Mouse (Mus musculus): ENCODE measurements around the gene Nr2f6. TPM values are rescaled to one million over a fixed set of nuclear protein-coding genes. Genes with fewer than 3 reads are reported as not detected.

Gene Nr2f6
- total RNA-seq, 2 experiments from 2014 or later = 41.7 to 44.8 TPM

- Histone ChIP-seq H3K27ac (no peak overlapping the region), H3K4me3 (no peak overlapping the region)
- intact Hi-C loops (cut with DNase I) = no loop called here
- no peak for TF ChIP-seq CTCF (IDR thresholded peaks at IDR 0.05)
- no peak for DNase-seq (ENCODE audit: extremely low spot score in 1 of 2, low spot score in 2 of 2)
Observed at GRCm38 (mm10) chr8:71402446-71402964, 20.7 kb upstream of the Nr2f6 start.

DNA sequence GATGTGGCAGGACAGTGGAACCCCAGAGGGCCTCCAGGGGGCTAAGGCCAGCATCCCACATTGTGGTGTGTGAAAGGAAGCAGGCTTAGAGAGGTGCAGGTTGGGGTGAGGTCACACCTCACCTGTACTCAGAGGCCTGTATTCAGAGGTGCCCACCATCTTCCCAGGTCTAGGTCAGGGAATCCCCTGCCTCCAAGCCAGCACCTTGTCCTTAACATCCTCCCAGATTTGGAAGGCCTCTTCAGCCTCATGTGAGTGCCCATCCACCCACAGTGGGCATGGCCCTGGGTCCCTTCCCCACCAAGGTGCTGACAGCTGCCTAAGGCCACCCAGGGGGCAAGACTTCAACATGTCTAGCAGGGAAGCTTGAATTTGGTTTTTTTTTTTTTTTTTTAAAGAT is 19.7 kb upstream of the Nr2f6 start:
- no peak for TF ChIP-seq CTCF (IDR thresholded peaks at IDR 0.05)
- intact Hi-C loops (cut with DNase I) = no loop called here
- peak in 1 of 2 experiments; percentile 8 for DNase-seq (ENCODE audit: extremely low spot score in 1 of 2, low spot score in 2 of 2)
- H3K27ac ChIP-seq = no peak overlapping the region
- H3K4me3 ChIP-seq = no peak overlapping the region

DNA sequence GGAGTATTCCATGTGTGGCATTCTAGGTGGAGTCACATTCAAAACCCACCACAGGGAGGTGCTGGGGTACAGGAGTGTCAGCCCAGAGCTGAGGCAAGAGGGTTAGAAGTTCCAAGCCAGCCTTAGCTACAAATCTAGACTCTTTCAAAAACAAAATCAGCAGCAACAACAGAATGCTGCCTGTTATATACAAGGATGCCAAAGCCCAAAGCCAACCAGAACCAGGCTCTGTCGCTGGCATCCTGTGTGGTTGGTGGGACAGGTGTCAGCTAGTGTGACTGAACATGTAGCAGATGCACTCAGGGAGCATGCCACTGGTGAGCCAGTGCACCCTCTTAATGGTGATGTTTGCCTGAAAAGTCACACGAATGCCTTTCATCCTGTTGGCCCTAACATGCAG is 19.1 kb upstream of the Nr2f6 start:
- intact Hi-C loops (cut with DNase I) = no loop called here

DNA sequence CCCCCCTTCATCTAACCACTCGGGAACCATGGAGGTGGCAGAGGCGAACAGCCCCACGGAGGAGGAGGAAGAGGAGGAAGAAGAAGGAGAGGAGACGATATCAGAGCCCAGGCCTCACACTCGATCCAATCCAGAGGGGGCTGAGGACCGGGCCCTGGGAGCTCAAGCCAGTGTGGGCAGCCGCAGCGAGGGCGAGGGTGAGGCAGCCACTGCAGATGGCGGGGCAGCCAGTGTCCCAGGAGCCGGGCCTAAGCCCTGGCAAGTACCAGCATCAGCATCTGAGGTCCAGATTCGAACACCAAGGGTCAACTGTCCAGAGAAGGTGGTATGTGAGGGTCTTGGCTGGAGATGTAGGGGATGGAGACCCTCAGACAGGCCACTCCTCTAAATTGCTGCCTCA is 15.9 kb upstream of the Nr2f6 start:
- no peak for TF ChIP-seq CTCF (IDR thresholded peaks at IDR 0.05)
- intact Hi-C loops (cut with DNase I) = loop anchor here (2.0 kb wide), 1 partner anchor 31 kb away; the partner anchor contains the start of gene Use1
- Histone ChIP-seq H3K4me3 (peak overlapping the region; percentile 77), H3K27ac (no peak overlapping the region)
- DNase-seq (ENCODE audit: extremely low spot score in 1 of 2, low spot score in 2 of 2) = peak in 1 of 2 experiments; percentile 19

More for the DNA sequence above, 19.1 kb upstream of the Nr2f6 start:
- peak in 1 of 2 experiments; percentile 4 for DNase-seq (ENCODE audit: extremely low spot score in 1 of 2, low spot score in 2 of 2)
- TF ChIP-seq CTCF (IDR thresholded peaks at IDR 0.05) = no peak
- Histone ChIP-seq H3K27ac (no peak overlapping the region), H3K4me3 (no peak overlapping the region)

DNA sequence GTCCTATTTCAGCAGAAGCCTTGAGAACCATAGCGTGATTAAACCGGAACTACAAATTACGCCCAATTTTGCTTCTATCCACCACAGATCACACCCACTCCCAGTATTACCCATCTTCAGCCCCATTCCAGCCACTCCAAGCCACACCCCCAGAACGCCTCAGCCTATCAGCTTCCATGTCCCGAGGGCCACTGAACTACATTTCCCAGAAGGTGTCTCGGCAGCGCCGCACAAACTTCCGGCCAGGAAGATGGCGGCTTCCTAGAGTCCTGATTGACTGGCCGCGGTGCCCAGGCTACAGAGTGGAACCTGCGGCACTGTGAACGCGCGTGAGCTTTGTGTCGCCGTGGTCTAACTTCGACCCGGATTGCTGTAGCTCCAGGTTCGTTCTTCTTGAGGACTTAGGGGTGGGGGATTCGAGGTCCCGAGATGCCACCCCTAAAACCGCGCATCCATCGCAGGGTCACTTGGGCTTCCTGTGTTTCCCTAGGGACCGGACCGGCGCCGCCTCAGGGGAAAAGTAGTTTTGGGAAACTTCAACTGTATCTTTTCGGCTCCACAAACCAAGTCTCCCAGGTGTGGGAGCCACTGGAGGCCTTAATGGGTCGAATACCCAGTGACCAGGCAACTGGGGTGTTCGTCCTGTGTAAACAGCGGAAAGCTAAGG is 15.0 kb upstream of the Nr2f6 start, which contains the start of gene Babam1:
TSS of gene Babam1 (plus strand) at position 223 of the 667 bp plus-strand sequence.
- Histone ChIP-seq H3K27ac (peak within 1 kb of the TSS; percentile 86), H3K4me3 (peak within 1 kb of the TSS; percentile 77)
- DNase-seq (ENCODE audit: extremely low spot score in 1 of 2, low spot score in 2 of 2) = peak; percentile 90 to 92
- intact Hi-C loops (cut with DNase I) = loop anchor here (2.0 kb wide), 1 partner anchor 30 kb away; the partner anchor contains the start of gene Use1
- no peak for TF ChIP-seq CTCF (IDR thresholded peaks at IDR 0.05)

DNA sequence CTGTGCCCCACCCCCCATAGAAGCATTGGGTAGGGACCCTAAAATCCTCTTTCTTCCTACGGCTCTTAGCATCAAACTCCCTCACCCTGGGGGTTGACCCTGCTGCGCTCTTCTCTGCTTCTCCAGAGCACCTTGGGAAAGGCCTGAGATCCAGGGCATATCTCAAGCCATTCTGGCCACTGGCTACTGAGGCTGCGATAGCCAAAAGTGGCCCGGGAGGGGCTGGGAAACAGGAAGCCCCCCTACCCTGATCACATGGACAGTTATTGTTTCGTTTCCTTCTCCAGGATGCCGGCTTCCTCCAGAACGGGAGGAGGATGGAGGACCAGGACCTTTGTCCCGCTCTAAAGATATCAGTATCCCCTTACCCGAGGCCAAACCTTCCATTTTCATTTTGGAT is 13.9 kb upstream of the Nr2f6 start, which contains the start of gene Ushbp1:
TSS of gene Ushbp1 (minus strand) at position 174 of the 400 bp plus-strand sequence.
- H3K27ac ChIP-seq = peak within 1 kb of the TSS; percentile 86
- intact Hi-C loops (cut with DNase I) = loop anchor here (2.0 kb wide), 1 partner anchor 29 kb away; the partner anchor contains the start of gene Use1
- no peak for DNase-seq (ENCODE audit: extremely low spot score in 1 of 2, low spot score in 2 of 2)
- peak within 1 kb of the TSS; percentile 77 for H3K4me3 ChIP-seq
- TF ChIP-seq CTCF (IDR thresholded peaks at IDR 0.05) = no peak

DNA sequence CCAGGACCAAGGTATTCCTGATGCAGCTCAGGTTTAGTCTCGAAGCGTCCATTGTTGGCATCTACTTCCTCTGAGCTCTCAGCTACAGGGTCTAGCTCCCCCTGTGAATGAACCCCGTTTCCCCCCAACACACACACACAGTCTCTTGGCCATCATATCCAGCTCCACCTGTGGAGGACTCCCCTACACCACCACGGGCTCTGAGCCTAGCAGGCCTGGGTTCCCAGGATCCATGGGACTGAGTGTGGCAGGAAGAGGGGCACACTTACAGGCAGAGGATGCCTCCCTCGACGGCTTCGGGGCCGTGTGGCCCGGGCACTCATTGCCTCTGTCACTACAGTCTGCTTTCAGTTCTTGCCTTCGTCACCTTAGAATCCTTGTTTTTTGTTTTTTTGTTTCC is 13.3 kb upstream of the Nr2f6 start:
- peak overlapping the region; percentile 24 for H3K4me3 ChIP-seq
- peak overlapping the region; percentile 54 for H3K27ac ChIP-seq
- TF ChIP-seq CTCF (IDR thresholded peaks at IDR 0.05) = no peak
- peak in 1 of 2 experiments; percentile 8 for DNase-seq (ENCODE audit: extremely low spot score in 1 of 2, low spot score in 2 of 2)
- intact Hi-C loops (cut with DNase I) = no loop called here

- DNase-seq (ENCODE audit: extremely low spot score in 1 of 2, low spot score in 2 of 2) = peak in 1 of 2 experiments; percentile 9
Observed at GRCm38 (mm10) chr8:71394481-71394880, 12.7 kb upstream of the Nr2f6 start.

GRCm38 (mm10) chr8:71392871-71393270 is 11.1 kb upstream of the Nr2f6 start:
- intact Hi-C loops (cut with DNase I) = no loop called here
- DNase-seq (ENCODE audit: extremely low spot score in 1 of 2, low spot score in 2 of 2) = peak in 1 of 2 experiments; percentile 13
- H3K4me3 ChIP-seq = no peak overlapping the region
- H3K27ac ChIP-seq = no peak overlapping the region
- TF ChIP-seq CTCF (IDR thresholded peaks at IDR 0.05) = no peak

More at GRCm38 (mm10) chr8:71394481-71394880, 12.7 kb upstream of the Nr2f6 start:
- TF ChIP-seq CTCF (IDR thresholded peaks at IDR 0.05) = no peak
- intact Hi-C loops (cut with DNase I) = no loop called here
- H3K4me3 ChIP-seq = peak overlapping the region; percentile 24; the same call in 1 of the 2 replicates
- H3K27ac ChIP-seq = no peak overlapping the region

DNA sequence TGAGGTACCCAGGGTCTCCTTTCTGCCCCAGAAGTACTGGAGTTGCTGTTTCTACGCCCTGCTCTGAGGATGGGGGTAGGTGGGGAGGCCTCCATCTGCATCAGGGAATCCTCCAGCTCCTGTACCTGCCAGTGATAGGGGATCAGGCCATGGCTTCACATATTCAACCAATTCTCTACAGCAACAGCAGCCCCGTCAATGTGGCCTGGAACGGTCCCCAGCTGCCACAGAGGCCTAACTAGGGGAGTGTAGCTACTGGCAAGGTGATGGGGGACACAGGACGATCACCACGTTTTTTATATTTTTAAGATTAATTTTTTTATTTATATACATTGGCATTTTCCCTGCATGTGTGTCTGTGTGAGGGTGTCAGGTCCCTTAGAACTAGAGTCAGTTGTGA is 10.6 kb upstream of the Nr2f6 start:
- DNase-seq (ENCODE audit: extremely low spot score in 1 of 2, low spot score in 2 of 2) = peak in 1 of 2 experiments; percentile 2
- intact Hi-C loops (cut with DNase I) = no loop called here
- H3K27ac ChIP-seq = no peak overlapping the region
- H3K4me3 ChIP-seq = no peak overlapping the region
- TF ChIP-seq CTCF (IDR thresholded peaks at IDR 0.05) = no peak

DNA sequence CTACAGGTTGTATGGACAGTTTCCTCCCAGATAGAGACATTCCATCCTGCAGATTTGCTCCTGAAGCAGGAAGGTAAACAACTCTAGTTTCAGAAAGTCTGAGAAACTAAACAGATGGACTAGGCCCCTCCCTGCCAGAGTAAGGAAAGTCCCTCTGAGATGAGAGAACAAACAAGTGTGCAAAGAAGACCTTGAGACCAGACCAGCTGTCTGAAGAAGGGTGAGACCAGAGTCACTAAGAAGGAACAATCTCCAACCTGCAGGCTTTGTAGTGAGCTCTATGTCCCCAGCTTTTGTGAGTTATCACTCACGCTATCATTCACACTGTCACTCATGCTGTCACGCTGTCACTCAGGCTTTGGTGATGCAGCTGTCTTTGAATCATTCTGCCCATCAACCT is 9.9 kb upstream of the Nr2f6 start:
- no peak for TF ChIP-seq CTCF (IDR thresholded peaks at IDR 0.05)
- intact Hi-C loops (cut with DNase I) = no loop called here
- DNase-seq (ENCODE audit: extremely low spot score in 1 of 2, low spot score in 2 of 2) = no peak
- Histone ChIP-seq H3K27ac (no peak overlapping the region), H3K4me3 (no peak overlapping the region)

- DNase-seq (ENCODE audit: extremely low spot score in 1 of 2, low spot score in 2 of 2) = no peak
- no peak overlapping the region for H3K27ac ChIP-seq
- intact Hi-C loops (cut with DNase I) = no loop called here
- no peak overlapping the region for H3K4me3 ChIP-seq
- TF ChIP-seq CTCF (IDR thresholded peaks at IDR 0.05) = no peak
Observed at GRCm38 (mm10) chr8:71388267-71388666, 6.5 kb upstream of the Nr2f6 start.
